Mouse (Mus musculus) G1E (cell line): ENCODE measurements around the gene Agmo.

Source experiments
- CTCF ChIP-seq: IDR thresholded peaks from 2 replicates; pipeline ENCODE4 v1.5.1; 2012; ENCODE audit warnings: low read depth, low read length, inconsistent platforms, mixed read lengths
- GATA1 ChIP-seq: IDR thresholded peaks from 2 replicates; pipeline ENCODE4 v1.6.1; 2012; ENCODE audit warnings: borderline replicate concordance, low read length, inconsistent platforms, mixed read lengths

DNA sequence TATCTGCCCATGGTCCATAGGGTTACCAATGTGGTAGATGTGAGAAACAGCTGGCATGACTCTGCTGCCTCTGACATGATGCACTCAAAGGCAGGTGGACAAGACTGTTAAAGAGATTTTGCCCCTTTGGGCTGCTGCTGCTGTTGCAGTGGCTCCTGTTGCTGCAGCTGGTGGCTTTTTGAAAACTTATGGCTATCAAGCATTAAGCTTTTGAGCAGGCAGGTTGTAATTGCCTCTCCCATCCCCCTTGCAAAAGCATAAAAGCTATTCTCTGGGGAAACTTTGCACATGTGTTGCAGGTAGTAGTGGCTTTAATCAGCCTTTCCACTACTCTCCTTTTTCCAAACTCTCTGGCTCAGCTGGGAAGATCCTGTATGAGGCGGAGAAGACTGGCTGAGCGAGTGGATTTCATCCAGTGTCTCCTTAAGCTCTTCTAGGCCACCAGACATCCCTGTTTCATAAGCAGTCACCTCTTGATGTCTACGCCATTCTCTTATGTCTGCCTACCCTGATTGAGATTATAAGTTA lies 201.1 kb downstream of the Agmo start:
- TF ChIP-seq CTCF (no peak), GATA1 (no peak)
